Mouse (Mus musculus): ENCODE data around the gene Epn1. TPM values are rescaled to one million over a fixed set of nuclear protein-coding genes. Genes with fewer than 3 reads are reported as not detected.
"Not testable (repeated sequence)": the region's sequence is repeated elsewhere in the genome, so short reads cannot be mapped to it uniquely, and the experiment has no call there.

Gene Epn1
- total and polyA plus RNA-seq, 3 experiments, result 41.9 to 101 (median 72.9) TPM

- peaks cover 69% of the 10 kb centered on the region for H3K79me2 ChIP-seq (replicated peaks; ENCODE audit: control insufficient read depth, extremely low read depth, insufficient read depth, poor library complexity, severe bottlenecking)
- in situ Hi-C loops (cut with MboI; ENCODE audit: low pct_ligation_motif_present, low pct_unique_long_range_greater_than_20kb, low sequenced_read_pairs) (no loop called here), dilution Hi-C loops (cut with MboI; ENCODE audit: extremely low pct_ligation_motif_present, extremely low pct_unique_long_range_greater_than_20kb, low sequenced_read_pairs) (no loop called here)
- H3K4me3 ChIP-seq (replicated peaks in 1 of 3; ENCODE audit: low read depth in 2 of 3, low read length in 2 of 3, poor library complexity in 1 of 3), result no peak overlapping the region
- no peak overlapping the region for H3K27ac ChIP-seq (ENCODE audit: insufficient read depth, low read depth)
- no peak overlapping the region for H3K9ac ChIP-seq (ENCODE audit: insufficient read depth, low read depth)
- no peak for DNase-seq (ENCODE audit: extremely low read depth)
- TF ChIP-seq BHLHE40 (IDR thresholded peaks at IDR 0.05; ENCODE audit: low read depth, low read length), result no peak
- H3K27me3 ChIP-seq (replicated peaks), result no peaks in the 10 kb centered on the region
- no peaks in the 10 kb centered on the region for H3K9me3 ChIP-seq (replicated peaks; ENCODE audit: low read length)
- peaks cover 83 to 89% of the 10 kb centered on the region in 2 experiments for H3K36me3 ChIP-seq (replicated peaks in 1 of 2; ENCODE audit: control insufficient read depth in 1 of 2, insufficient read depth in 1 of 2, low read length in 1 of 2)
- H3K4me2 ChIP-seq (ENCODE audit: insufficient read depth, low read depth, poor library complexity, severe bottlenecking), result no peak overlapping the region
- H3K4me1 ChIP-seq (ENCODE audit: control insufficient read depth in 1 of 2, insufficient read depth in 2 of 2), result peaks cover 5 to 27% of the 10 kb centered on the region in 2 experiments
Observed at GRCm38 (mm10) chr7:5074984-5075383, 5.1 kb upstream of the Epn1 start.

GRCm38 (mm10) chr7:5076931-5077330 lies 3.1 kb upstream of the Epn1 start:
- H3K4me3 ChIP-seq (replicated peaks in 1 of 3; ENCODE audit: low read depth in 2 of 3, low read length in 2 of 3, poor library complexity in 1 of 3), result no peak overlapping the region
- no peaks in the 10 kb centered on the region for H3K27me3 ChIP-seq (replicated peaks)
- peaks cover 68% of the 10 kb centered on the region for H3K79me2 ChIP-seq (replicated peaks; ENCODE audit: control insufficient read depth, extremely low read depth, insufficient read depth, poor library complexity, severe bottlenecking)
- H3K36me3 ChIP-seq (replicated peaks in 1 of 2; ENCODE audit: control insufficient read depth in 1 of 2, insufficient read depth in 1 of 2, low read length in 1 of 2), result peaks cover 65 to 71% of the 10 kb centered on the region in 2 experiments
- no peak for DNase-seq (ENCODE audit: extremely low read depth)
- in situ Hi-C loops (cut with MboI; ENCODE audit: low pct_ligation_motif_present, low pct_unique_long_range_greater_than_20kb, low sequenced_read_pairs), result no loop called here
- dilution Hi-C loops (cut with MboI; ENCODE audit: extremely low pct_ligation_motif_present, extremely low pct_unique_long_range_greater_than_20kb, low sequenced_read_pairs), result no loop called here
- H3K4me1 ChIP-seq (ENCODE audit: control insufficient read depth in 1 of 2, insufficient read depth in 2 of 2), result peaks cover 5 to 29% of the 10 kb centered on the region in 2 experiments
- no peaks in the 10 kb centered on the region for H3K9me3 ChIP-seq (replicated peaks; ENCODE audit: low read length)
- no peak overlapping the region for H3K9ac ChIP-seq (ENCODE audit: insufficient read depth, low read depth)
- 0 out of 2 replicates have a peak overlapping the region, but pooled peaks have one; percentile 33 for H3K27ac ChIP-seq (ENCODE audit: insufficient read depth, low read depth)
- TF ChIP-seq JUND (conservative IDR thresholded peaks at IDR 0.05; ENCODE audit: low read depth, low read length) (no peak), KAT2A (IDR thresholded peaks at IDR 0.05; ENCODE audit: insufficient replicate concordance, low read length) (no peak), TCF12 (IDR thresholded peaks at IDR 0.05; ENCODE audit: low read depth, low read length) (no peak), JUN (IDR thresholded peaks at IDR 0.05; ENCODE audit: insufficient read depth, low read depth, low read length) (no peak), RCOR1 (conservative IDR thresholded peaks at IDR 0.05; ENCODE audit: low read depth, low read length) (no peak), NRF1 (IDR thresholded peaks at IDR 0.05; ENCODE audit: low read depth, low read length) (no peak), MAZ (IDR thresholded peaks at IDR 0.05; ENCODE audit: low read depth, low read length) (no peak), HCFC1 (IDR thresholded peaks at IDR 0.05; ENCODE audit: low read depth, low read length) (no peak), ZNF384 (IDR thresholded peaks at IDR 0.05; ENCODE audit: low read depth, low read length) (no peak), NELFE (IDR thresholded peaks at IDR 0.05; ENCODE audit: low read depth, low read length) (no peak), UBTF (IDR thresholded peaks at IDR 0.05; ENCODE audit: low read depth, low read length) (no peak), CHD2 (IDR thresholded peaks at IDR 0.05; ENCODE audit: low read length) (no peak), MEF2A (IDR thresholded peaks at IDR 0.05; ENCODE audit: borderline replicate concordance, low read depth, low read length) (no peak), SIN3A (IDR thresholded peaks at IDR 0.05; ENCODE audit: low read length) (no peak), MYC (IDR thresholded peaks at IDR 0.05; ENCODE audit: low read depth, low read length) (no peak), POLR2A (IDR thresholded peaks at IDR 0.05; ENCODE audit: low read depth, low read length) (no peak), EP300 (IDR thresholded peaks at IDR 0.05; ENCODE audit: low read length) (no peak), ZC3H11A (IDR thresholded peaks at IDR 0.05; ENCODE audit: low read depth, low read length) (no peak)
- no peak overlapping the region for H3K4me2 ChIP-seq (ENCODE audit: insufficient read depth, low read depth, poor library complexity, severe bottlenecking)

- Histone ChIP-seq H3K4me1 (ENCODE audit: control insufficient read depth in 1 of 2, insufficient read depth in 2 of 2) (peaks cover 5 to 35% of the 10 kb centered on the region in 2 experiments), H3K4me3 (replicated peaks in 1 of 3; ENCODE audit: low read depth in 2 of 3, low read length in 2 of 3, poor library complexity in 1 of 3) (peak overlapping the region in 2 of 3 experiments; percentile 57 to 93), H3K36me3 (replicated peaks in 1 of 2; ENCODE audit: control insufficient read depth in 1 of 2, insufficient read depth in 1 of 2, low read length in 1 of 2) (peaks cover 39 to 51% of the 10 kb centered on the region in 2 experiments), H3K4me2 (ENCODE audit: insufficient read depth, low read depth, poor library complexity, severe bottlenecking) (peak overlapping the region; percentile 48), H3K9ac (ENCODE audit: insufficient read depth, low read depth) (peak overlapping the region; percentile 43; the same call in 1 of the 2 replicates), H3K27ac (ENCODE audit: insufficient read depth, low read depth) (peak overlapping the region; percentile 60), H3K79me2 (replicated peaks; ENCODE audit: control insufficient read depth, extremely low read depth, insufficient read depth, poor library complexity, severe bottlenecking) (peaks cover 57% of the 10 kb centered on the region)
- H3K9me3 ChIP-seq (replicated peaks; ENCODE audit: low read length); H3K27me3 ChIP-seq (replicated peaks); in situ Hi-C loops (cut with MboI; ENCODE audit: low pct_ligation_motif_present, low pct_unique_long_range_greater_than_20kb, low sequenced_read_pairs); dilution Hi-C loops (cut with MboI; ENCODE audit: extremely low pct_ligation_motif_present, extremely low pct_unique_long_range_greater_than_20kb, low sequenced_read_pairs); DNase-seq (ENCODE audit: extremely low read depth): not testable (repeated sequence)
Observed at GRCm38 (mm10) chr7:5079365-5080009, 548 bp upstream of the Epn1 start.
